Mouse (Mus musculus) hindbrain, embryonic 11.5 days (tissue): ENCODE data around the gene Serpinb9. TPM values are rescaled to one million over a fixed set of nuclear protein-coding genes. Genes with fewer than 3 reads are reported as not detected.

ENCODE experiments used
- ATAC-seq: fragments of 200-750 bp; cut with Nextera tagmentation; 2 replicates; pipeline ENCODE4 v1.8.0; 2017; ENCODE audit warnings: mild to moderate bottlenecking, moderate TSS enrichment, moderate library complexity; ENCODE audit not compliant: low FRiP score
- DNase-seq: peaks from one replicate; pipeline ENCODE4 v3.0.0-alpha.2; 2015; ENCODE audit warnings: low spot score
- H3K27ac ChIP-seq: fragments of 300-500 bp; sonication (generic); 2 replicates; pipeline ENCODE4 v1.5.1; 2014; ENCODE audit warnings: mild to moderate bottlenecking, low read depth, low read length
- H3K27me3 ChIP-seq: fragments of 300-500 bp; sonication (generic); 2 replicates; pipeline ENCODE4 v1.6.1; 2014; ENCODE audit warnings: mild to moderate bottlenecking, low read length, moderate library complexity, mixed read lengths; ENCODE audit not compliant: control insufficient read depth, insufficient read depth
- H3K36me3 ChIP-seq: fragments of 300-500 bp; sonication (generic); 2 replicates; pipeline ENCODE4 v1.6.1; 2014; ENCODE audit warnings: mild to moderate bottlenecking, low read length, moderate library complexity, mixed read lengths; ENCODE audit not compliant: control insufficient read depth, insufficient read depth
- H3K4me1 ChIP-seq: fragments of 300-500 bp; sonication (generic); replicated peaks from 2 replicates; pipeline ENCODE4 v1.6.1; 2014; ENCODE audit warnings: low read length, mixed read lengths; ENCODE audit not compliant: control insufficient read depth, insufficient read depth
- H3K4me2 ChIP-seq: fragments of 300-500 bp; sonication (generic); replicated peaks from 2 replicates; pipeline ENCODE4 v1.6.1; 2014; ENCODE audit warnings: mild to moderate bottlenecking, low read depth, low read length
- H3K4me3 ChIP-seq: fragments of 300-500 bp; sonication (generic); 2 replicates; pipeline ENCODE4 v1.5.1; 2014; ENCODE audit warnings: low read depth, low read length
- H3K9ac ChIP-seq: fragments of 300-500 bp; sonication (generic); 2 replicates; pipeline ENCODE4 v1.6.1; 2014; ENCODE audit warnings: low read depth, low read length
- H3K9me3 ChIP-seq: fragments of 300-500 bp; sonication (generic); 2 replicates; pipeline ENCODE4 v1.6.1; 2016; ENCODE audit warnings: low read length; ENCODE audit not compliant: control insufficient read depth
- WGBS: fragments of 180-500 bp; shearing (Covaris S2); extraction: QIAGEN DNeasy Blood & Tissue Kit; methylation state at CpG from one replicate; pipeline ENCODE4 v1.1.7; 2014; 5-methylcytosine and 5-hydroxymethylcytosine counted together
- polyA plus RNA-seq: library from polyadenylated mRNA; unstranded; fragments of >200 nt; fragmentation: Nextera tagmentation; extraction: Ambion mirVana; gene quantifications from 2 replicates; pipeline ENCODE4 v1.2.1, GENCODE M21; 2014

Serpinb9 gene
- polyA plus RNA-seq, 1 experiment from 2014 or later: 2.2 TPM

DNA sequence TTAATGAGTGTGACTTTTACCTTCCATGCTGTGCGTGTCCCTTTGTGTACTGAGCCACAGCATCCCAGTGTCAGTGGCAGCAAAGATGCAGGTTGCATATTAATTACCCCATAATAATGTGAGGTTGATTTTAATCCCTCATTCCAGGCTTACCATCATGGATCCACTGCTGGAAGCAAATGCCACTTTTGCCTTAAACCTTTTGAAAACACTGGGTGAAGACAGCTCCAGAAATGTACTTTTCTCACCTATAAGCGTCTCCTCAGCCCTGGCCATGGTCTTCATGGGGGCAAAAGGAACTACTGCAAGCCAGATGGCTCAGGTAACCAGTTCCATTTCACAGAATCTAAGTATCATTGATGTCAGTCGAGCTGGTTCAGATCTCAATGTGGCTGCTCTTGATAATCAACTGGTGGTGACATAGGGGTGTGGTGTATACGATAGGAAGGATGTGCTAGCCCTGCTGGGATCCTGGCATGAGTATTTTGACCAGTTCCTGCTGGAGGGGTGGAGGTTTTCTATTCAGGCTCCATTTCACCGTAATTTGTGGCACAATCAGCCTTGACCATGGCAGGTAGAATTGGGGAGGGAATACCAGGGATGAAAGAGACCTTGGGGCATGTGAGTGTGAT, 34.6 kb upstream of the Serpinb9 start:
- ATAC-seq (no peak), DNase-seq (no peak)
- Histone ChIP-seq H3K4me2 (no peak overlapping the region), H3K27ac (no peak overlapping the region), H3K4me3 (no peak overlapping the region), H3K9me3 (no peaks in the 10 kb centered on the region), H3K9ac (no peak overlapping the region), H3K4me1 (no peaks in the 10 kb centered on the region), H3K36me3 (no peaks in the 10 kb centered on the region), H3K27me3 (no peaks in the 10 kb centered on the region)
- WGBS: 76% methylated on average over 5 of the region's 5 CpGs

DNA sequence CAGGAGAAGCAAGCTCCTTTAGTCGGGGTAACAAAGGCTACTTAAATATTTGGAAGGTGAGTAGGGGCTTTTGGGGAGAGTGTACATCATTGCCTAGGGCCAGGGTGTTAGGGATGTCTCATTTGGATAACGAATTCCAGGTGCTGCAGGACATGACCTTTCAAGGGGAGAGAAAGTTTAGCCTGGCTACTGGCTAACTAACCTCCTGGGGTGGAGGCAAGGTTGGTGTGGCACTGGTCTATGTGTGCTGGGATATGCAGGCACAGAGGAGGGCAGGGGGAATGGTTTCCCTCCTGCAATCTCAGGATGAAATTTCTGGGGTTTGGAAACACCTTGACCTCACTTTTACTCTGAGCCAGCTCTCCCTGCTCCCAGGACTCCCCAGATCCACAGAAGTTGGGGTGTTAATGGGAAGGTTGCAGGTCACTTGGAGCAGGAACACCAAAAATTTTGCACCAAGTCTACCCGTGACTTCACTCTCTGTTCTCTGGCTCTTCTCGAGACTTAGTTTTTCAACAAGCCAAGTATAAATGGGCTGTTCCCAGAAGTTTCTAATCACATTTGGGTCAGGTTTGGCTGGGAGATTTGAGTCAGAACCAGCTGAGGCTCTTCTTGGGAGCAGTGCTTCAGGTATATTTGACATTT, 33.9 kb upstream of the Serpinb9 start:
- H3K4me1 ChIP-seq: no peaks in the 10 kb centered on the region
- WGBS: 75% methylated on average over 4 of the region's 4 CpGs
- H3K27me3 ChIP-seq: no peaks in the 10 kb centered on the region
- H3K36me3 ChIP-seq: no peaks in the 10 kb centered on the region
- H3K4me2 ChIP-seq: no peak overlapping the region
- H3K9me3 ChIP-seq: no peaks in the 10 kb centered on the region
- DNase-seq (no peak), ATAC-seq (no peak)
- H3K27ac ChIP-seq: no peak overlapping the region
- no peak overlapping the region for H3K4me3 ChIP-seq
- H3K9ac ChIP-seq: no peak overlapping the region

DNA sequence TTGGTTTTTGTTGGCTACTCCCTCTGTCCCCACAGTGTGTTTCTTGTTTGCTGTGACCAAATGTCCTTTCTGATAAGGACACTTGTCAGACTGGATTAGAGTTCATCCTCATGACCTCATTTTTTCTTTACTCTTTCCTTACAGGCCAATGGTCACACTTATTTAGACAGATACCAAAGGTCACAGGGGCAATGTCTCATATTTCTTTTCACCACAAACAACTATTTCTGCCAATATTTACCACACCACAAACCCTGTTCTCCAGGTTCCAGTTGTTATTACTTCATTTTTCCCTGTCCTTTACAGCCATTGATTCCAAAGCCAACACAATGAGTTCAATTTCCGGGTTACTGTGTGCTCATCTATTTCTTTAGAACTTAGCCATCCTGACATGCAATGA, 33.4 kb upstream of the Serpinb9 start:
- ATAC-seq: no peak

DNA sequence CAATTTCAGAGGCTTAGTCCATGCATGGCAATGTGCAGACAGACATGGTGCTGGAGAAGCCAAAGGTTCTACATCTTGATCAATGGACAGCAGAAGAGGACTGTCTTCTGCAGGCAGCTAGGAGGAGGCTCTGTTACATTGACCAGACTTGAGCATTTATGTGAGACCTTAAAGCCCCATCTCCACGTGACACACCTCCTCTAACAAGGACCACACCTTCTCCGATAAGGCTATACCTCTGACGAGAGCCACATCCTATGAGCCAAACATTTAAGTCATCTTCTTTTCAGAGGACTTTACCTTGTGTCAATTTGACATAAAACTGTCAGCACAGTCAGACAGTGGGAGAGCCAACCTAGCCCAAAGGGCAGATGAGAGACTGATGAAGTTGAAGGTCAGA, 32.3 kb upstream of the Serpinb9 start:
- Histone ChIP-seq H3K9ac (no peak overlapping the region), H3K9me3 (no peaks in the 10 kb centered on the region), H3K4me3 (no peak overlapping the region), H3K27ac (no peak overlapping the region), H3K4me2 (no peak overlapping the region), H3K36me3 (no peaks in the 10 kb centered on the region), H3K4me1 (no peaks in the 10 kb centered on the region), H3K27me3 (no peaks in the 10 kb centered on the region)
- DNase-seq (no peak), ATAC-seq (no peak)
- 91% methylated on average over 3 of the region's 3 CpGs for WGBS

More for the DNA sequence above, 33.4 kb upstream of the Serpinb9 start:
- no peak overlapping the region for H3K27ac ChIP-seq
- WGBS: 86% methylated on average over 1 of the region's 1 CpGs
- H3K36me3 ChIP-seq: no peaks in the 10 kb centered on the region
- no peak overlapping the region for H3K4me2 ChIP-seq
- H3K9me3 ChIP-seq: no peaks in the 10 kb centered on the region
- H3K4me3 ChIP-seq: no peak overlapping the region
- H3K9ac ChIP-seq: no peak overlapping the region
- H3K27me3 ChIP-seq: no peaks in the 10 kb centered on the region
- H3K4me1 ChIP-seq: no peaks in the 10 kb centered on the region
- DNase-seq: no peak

DNA sequence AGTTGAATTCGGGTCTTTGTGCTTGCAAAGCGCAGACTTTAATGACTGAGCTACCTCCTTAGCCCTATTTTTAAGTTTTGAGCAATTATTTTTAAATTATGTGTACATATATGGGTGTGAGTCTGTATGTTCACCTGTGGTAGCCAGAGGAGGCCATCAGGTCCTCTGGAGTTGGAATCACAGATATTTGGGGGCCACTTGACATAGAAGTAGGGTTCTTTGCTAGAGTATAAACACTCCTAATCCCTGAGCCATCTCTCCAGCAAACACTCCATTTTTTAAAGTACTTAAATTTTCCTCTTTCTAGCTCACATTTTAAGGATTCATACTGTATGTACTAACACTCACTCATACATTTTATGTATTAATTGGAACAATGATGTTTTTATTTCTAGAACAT, 28.8 kb upstream of the Serpinb9 start:
- H3K4me3 ChIP-seq: no peak overlapping the region
- no peak for DNase-seq
- no peak overlapping the region for H3K4me2 ChIP-seq
- 85% methylated on average over 2 of the region's 2 CpGs for WGBS
- H3K36me3 ChIP-seq: no peaks in the 10 kb centered on the region
- H3K9ac ChIP-seq: no peak overlapping the region
- H3K27ac ChIP-seq: no peak overlapping the region
- no peak for ATAC-seq
- H3K4me1 ChIP-seq: no peaks in the 10 kb centered on the region
- H3K9me3 ChIP-seq: no peaks in the 10 kb centered on the region
- no peaks in the 10 kb centered on the region for H3K27me3 ChIP-seq

DNA sequence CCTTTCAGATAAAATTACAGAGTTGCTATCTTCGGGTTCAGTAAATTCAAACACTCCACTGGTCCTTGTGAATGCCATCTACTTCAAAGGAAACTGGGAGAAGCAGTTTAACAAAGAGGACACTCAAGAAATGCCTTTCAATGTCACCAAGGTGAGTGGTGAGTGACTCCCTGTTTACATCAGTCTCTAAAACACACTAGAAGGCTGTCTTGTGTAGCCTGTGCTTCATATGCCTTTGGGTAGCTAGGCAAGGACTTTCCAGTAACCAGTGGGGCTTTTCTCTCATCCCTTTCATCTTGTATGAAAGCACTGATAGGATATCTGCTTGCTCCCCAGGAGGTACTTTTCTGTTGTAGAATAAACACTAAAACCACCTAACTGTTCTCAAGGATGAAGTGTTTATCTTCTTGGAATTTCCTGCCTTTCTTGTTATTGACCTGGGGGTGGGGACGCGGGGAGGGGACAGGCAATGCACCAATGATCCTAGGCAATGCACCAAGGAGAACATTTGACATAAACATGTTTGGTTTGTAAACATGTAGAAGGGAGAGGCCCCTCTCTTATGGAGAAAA, 28.1 kb upstream of the Serpinb9 start:
- no peaks in the 10 kb centered on the region for H3K4me1 ChIP-seq
- H3K27me3 ChIP-seq: no peaks in the 10 kb centered on the region
- H3K36me3 ChIP-seq: no peaks in the 10 kb centered on the region
- H3K4me2 ChIP-seq: no peak overlapping the region
- H3K9ac ChIP-seq: no peak overlapping the region
- no peak for ATAC-seq
- DNase-seq: no peak
- no peaks in the 10 kb centered on the region for H3K9me3 ChIP-seq
- 74% methylated on average over 3 of the region's 3 CpGs for WGBS
- no peak overlapping the region for H3K27ac ChIP-seq
- H3K4me3 ChIP-seq: no peak overlapping the region

DNA sequence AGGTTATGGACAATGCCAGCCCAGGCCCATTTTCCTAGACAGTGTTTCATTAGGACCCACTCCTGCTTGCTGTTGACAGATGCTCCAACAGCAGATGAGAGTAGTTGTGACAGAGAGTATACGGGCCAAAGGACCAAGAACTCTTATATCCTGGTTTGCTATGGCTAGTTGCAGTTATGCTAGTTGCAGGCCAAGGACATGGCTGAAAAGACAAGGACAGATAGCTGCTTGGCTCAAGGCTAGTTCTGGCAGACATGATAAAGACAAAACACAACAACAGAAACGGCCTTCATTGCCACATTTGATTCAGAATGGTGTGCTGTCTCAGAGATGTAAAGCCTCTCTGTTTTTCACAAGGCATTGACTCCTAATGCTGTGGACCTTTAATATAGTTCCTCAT, 27.3 kb upstream of the Serpinb9 start:
- Histone ChIP-seq H3K4me3 (no peak overlapping the region), H3K36me3 (no peaks in the 10 kb centered on the region), H3K9ac (no peak overlapping the region), H3K27me3 (no peaks in the 10 kb centered on the region), H3K4me1 (no peaks in the 10 kb centered on the region), H3K9me3 (no peaks in the 10 kb centered on the region), H3K27ac (no peak overlapping the region), H3K4me2 (no peak overlapping the region)
- WGBS: 68% methylated on average over 2 of the region's 2 CpGs
- no peak for DNase-seq
- ATAC-seq: no peak

DNA sequence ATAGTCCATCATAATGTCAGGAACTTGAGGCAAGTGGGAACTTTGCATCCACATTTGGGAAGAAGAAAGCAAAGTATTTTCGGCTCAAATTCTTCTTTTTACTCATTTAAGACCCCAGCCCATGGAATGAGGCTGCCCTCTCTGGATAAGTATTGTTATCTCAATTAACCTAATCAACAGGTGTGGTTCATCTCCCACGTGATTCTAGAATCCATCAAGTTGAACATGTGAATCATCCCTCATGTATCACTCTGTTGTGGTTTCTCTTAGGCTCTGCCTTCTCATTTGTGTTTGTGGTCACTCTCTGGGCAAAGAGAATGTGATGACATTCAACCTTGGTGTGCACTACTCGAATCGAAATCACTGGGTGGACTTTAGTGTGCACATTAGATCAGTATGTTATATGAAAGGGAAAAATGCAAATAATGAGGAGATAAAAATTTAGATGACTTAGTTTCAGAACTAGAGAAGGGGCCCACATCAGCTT, 20.5 kb upstream of the Serpinb9 start:
- DNase-seq (no peak), ATAC-seq (no peak)
- Histone ChIP-seq H3K9me3 (no peaks in the 10 kb centered on the region), H3K4me3 (no peak overlapping the region), H3K4me2 (no peak overlapping the region), H3K27ac (no peak overlapping the region), H3K9ac (no peak overlapping the region), H3K36me3 (no peaks in the 10 kb centered on the region), H3K27me3 (no peaks in the 10 kb centered on the region), H3K4me1 (no peaks in the 10 kb centered on the region)
- 83% methylated on average over 4 of the region's 4 CpGs for WGBS

DNA sequence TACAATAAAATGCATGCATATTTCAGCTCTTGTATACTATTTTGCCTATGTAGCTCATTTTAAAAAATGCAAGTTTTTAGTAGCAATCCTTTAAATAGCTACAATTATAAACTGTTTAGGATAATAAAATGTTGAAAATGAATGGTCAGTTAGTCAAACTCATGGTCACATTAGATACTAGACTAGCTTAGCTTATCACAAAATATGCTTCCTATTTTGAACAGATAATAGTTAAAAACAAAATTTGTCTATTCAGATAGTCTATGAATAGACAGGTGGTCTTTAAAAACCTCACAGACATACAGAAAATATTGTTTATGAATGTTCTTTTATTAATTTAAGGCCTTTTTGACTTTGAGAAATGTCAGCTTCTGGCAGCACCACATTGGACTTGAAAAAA, 16.8 kb upstream of the Serpinb9 start:
- no peaks in the 10 kb centered on the region for H3K36me3 ChIP-seq
- no peaks in the 10 kb centered on the region for H3K9me3 ChIP-seq
- no peak overlapping the region for H3K4me2 ChIP-seq
- no peak for ATAC-seq
- H3K4me1 ChIP-seq: no peaks in the 10 kb centered on the region
- no peak overlapping the region for H3K9ac ChIP-seq
- DNase-seq: no peak
- no peaks in the 10 kb centered on the region for H3K27me3 ChIP-seq
- no peak overlapping the region for H3K27ac ChIP-seq
- H3K4me3 ChIP-seq: no peak overlapping the region
